Mouse (Mus musculus): ENCODE measurements around the gene Phactr2. TPM values are rescaled to one million over a fixed set of nuclear protein-coding genes. Genes with fewer than 3 reads are reported as not detected.

Phactr2 gene
- polyA plus RNA-seq, 1 experiment from 2014 or later: 10.8 TPM

GRCm38 (mm10) chr10:13419246-13419645 lies 55.0 kb downstream of the Phactr2 start:
- H3K9me3 ChIP-seq (replicated peaks): no peaks in the 10 kb centered on the region
- peaks cover 6% of the 10 kb centered on the region for H3K4me1 ChIP-seq
- DNase-seq (ENCODE audit: low spot score): no peak
- no peak overlapping the region for H3K27ac ChIP-seq (replicated peaks)
- no peak overlapping the region for H3K4me3 ChIP-seq
- H3K27me3 ChIP-seq (ENCODE audit: low read depth, poor library complexity, severe bottlenecking): no peaks in the 10 kb centered on the region
- no peaks in the 10 kb centered on the region for H3K36me3 ChIP-seq
- WGBS: 82% methylated on average over 4 of the region's 4 CpGs

GRCm38 (mm10) chr10:13415489-13416104 lies 58.6 kb downstream of the Phactr2 start:
- peaks cover 6% of the 10 kb centered on the region for H3K4me1 ChIP-seq
- H3K9me3 ChIP-seq (replicated peaks): no peaks in the 10 kb centered on the region
- 64% methylated on average over 8 of the region's 8 CpGs for WGBS
- DNase-seq (ENCODE audit: low spot score): no peak
- H3K27ac ChIP-seq (replicated peaks): peak overlapping the region; percentile 49
- no peak overlapping the region for H3K4me3 ChIP-seq
- H3K27me3 ChIP-seq (ENCODE audit: low read depth, poor library complexity, severe bottlenecking): no peaks in the 10 kb centered on the region
- no peaks in the 10 kb centered on the region for H3K36me3 ChIP-seq

- H3K9me3 ChIP-seq (replicated peaks): no peaks in the 10 kb centered on the region
- peaks cover 6% of the 10 kb centered on the region for H3K4me1 ChIP-seq
- H3K4me3 ChIP-seq: no peak overlapping the region
- 92% methylated on average over 19 of the region's 19 CpGs for WGBS
- no peaks in the 10 kb centered on the region for H3K27me3 ChIP-seq (ENCODE audit: low read depth, poor library complexity, severe bottlenecking)
- H3K27ac ChIP-seq (replicated peaks): 0 out of 2 replicates have a peak overlapping the region, but pooled peaks have one; percentile 13
- DNase-seq (ENCODE audit: low spot score): no peak
- H3K36me3 ChIP-seq: no peaks in the 10 kb centered on the region
These were observed 61.8 kb downstream of the Phactr2 start for GRCm38 (mm10) chr10:13412202-13412923.

GRCm38 (mm10) chr10:13411056-13411455 lies 63.2 kb downstream of the Phactr2 start:
- Histone ChIP-seq H3K27ac (replicated peaks) (no peak overlapping the region), H3K4me3 (no peak overlapping the region), H3K27me3 (ENCODE audit: low read depth, poor library complexity, severe bottlenecking) (no peaks in the 10 kb centered on the region), H3K9me3 (replicated peaks) (no peaks in the 10 kb centered on the region), H3K36me3 (no peaks in the 10 kb centered on the region), H3K4me1 (peaks cover 6% of the 10 kb centered on the region)
- 93% methylated on average over 3 of the region's 3 CpGs for WGBS
- no peak for DNase-seq (ENCODE audit: low spot score)

- Histone ChIP-seq H3K27me3 (ENCODE audit: low read depth, poor library complexity, severe bottlenecking) (no peaks in the 10 kb centered on the region), H3K9me3 (replicated peaks) (no peaks in the 10 kb centered on the region), H3K4me1 (no peaks in the 10 kb centered on the region), H3K36me3 (no peaks in the 10 kb centered on the region), H3K4me3 (no peak overlapping the region), H3K27ac (replicated peaks) (no peak overlapping the region)
- WGBS: 83% methylated on average over 1 of the region's 1 CpGs
- DNase-seq (ENCODE audit: low spot score): no peak
These were observed 72.2 kb downstream of the Phactr2 start for GRCm38 (mm10) chr10:13401971-13402370.

GRCm38 (mm10) chr10:13395753-13396152 lies 78.5 kb downstream of the Phactr2 start:
- no peaks in the 10 kb centered on the region for H3K36me3 ChIP-seq
- WGBS: 79% methylated on average over 3 of the region's 3 CpGs
- no peak for DNase-seq (ENCODE audit: low spot score)

GRCm38 (mm10) chr10:13394000-13394399 lies 80.2 kb downstream of the Phactr2 start:
- DNase-seq (ENCODE audit: low spot score): no peak
- Histone ChIP-seq H3K4me1 (no peaks in the 10 kb centered on the region), H3K27me3 (ENCODE audit: low read depth, poor library complexity, severe bottlenecking) (no peaks in the 10 kb centered on the region), H3K27ac (replicated peaks) (no peak overlapping the region), H3K9me3 (replicated peaks) (no peaks in the 10 kb centered on the region), H3K36me3 (no peaks in the 10 kb centered on the region), H3K4me3 (no peak overlapping the region)
- WGBS: 86% methylated on average over 4 of the region's 4 CpGs

More at GRCm38 (mm10) chr10:13395753-13396152, 78.5 kb downstream of the Phactr2 start:
- Histone ChIP-seq H3K27ac (replicated peaks) (no peak overlapping the region), H3K9me3 (replicated peaks) (no peaks in the 10 kb centered on the region), H3K4me1 (no peaks in the 10 kb centered on the region), H3K27me3 (ENCODE audit: low read depth, poor library complexity, severe bottlenecking) (no peaks in the 10 kb centered on the region), H3K4me3 (no peak overlapping the region)

- Histone ChIP-seq H3K4me3 (no peak overlapping the region), H3K27ac (replicated peaks) (peak overlapping the region; percentile 73), H3K27me3 (ENCODE audit: low read depth, poor library complexity, severe bottlenecking) (no peaks in the 10 kb centered on the region), H3K36me3 (no peaks in the 10 kb centered on the region), H3K4me1 (peaks cover 8% of the 10 kb centered on the region), H3K9me3 (replicated peaks) (no peaks in the 10 kb centered on the region)
- 40% methylated on average over 11 of the region's 11 CpGs for WGBS
- DNase-seq (ENCODE audit: low spot score): peak; percentile 22
These were observed 85.9 kb downstream of the Phactr2 start for GRCm38 (mm10) chr10:13388116-13388922.

GRCm38 (mm10) chr10:13384866-13385265 lies 89.3 kb downstream of the Phactr2 start:
- no peaks in the 10 kb centered on the region for H3K36me3 ChIP-seq
- H3K4me1 ChIP-seq: peaks cover 8% of the 10 kb centered on the region
- H3K4me3 ChIP-seq: no peak overlapping the region
- no peaks in the 10 kb centered on the region for H3K27me3 ChIP-seq (ENCODE audit: low read depth, poor library complexity, severe bottlenecking)
- no peak for DNase-seq (ENCODE audit: low spot score)
- H3K9me3 ChIP-seq (replicated peaks): no peaks in the 10 kb centered on the region
- 58% methylated on average over 3 of the region's 3 CpGs for WGBS
- no peak overlapping the region for H3K27ac ChIP-seq (replicated peaks)

GRCm38 (mm10) chr10:13377895-13378294 lies 96.3 kb downstream of the Phactr2 start:
- DNase-seq (ENCODE audit: low spot score): no peak
- no peaks in the 10 kb centered on the region for H3K36me3 ChIP-seq
- H3K4me3 ChIP-seq: no peak overlapping the region
- no peaks in the 10 kb centered on the region for H3K9me3 ChIP-seq (replicated peaks)
- H3K27ac ChIP-seq (replicated peaks): no peak overlapping the region
- 84% methylated on average over 1 of the region's 1 CpGs for WGBS
- no peaks in the 10 kb centered on the region for H3K27me3 ChIP-seq (ENCODE audit: low read depth, poor library complexity, severe bottlenecking)
- H3K4me1 ChIP-seq: 0 out of 2 replicates have a peak, but pooled peaks cover 3% of the 10 kb centered on the region

- Histone ChIP-seq H3K4me1 (0 out of 2 replicates have a peak, but pooled peaks cover 3% of the 10 kb centered on the region), H3K4me3 (no peak overlapping the region), H3K27me3 (ENCODE audit: low read depth, poor library complexity, severe bottlenecking) (no peaks in the 10 kb centered on the region), H3K27ac (replicated peaks) (no peak overlapping the region), H3K9me3 (replicated peaks) (no peaks in the 10 kb centered on the region), H3K36me3 (no peaks in the 10 kb centered on the region)
- 90% methylated on average over 13 of the region's 13 CpGs for WGBS
- no peak for DNase-seq (ENCODE audit: low spot score)
These were observed 97.6 kb downstream of the Phactr2 start for GRCm38 (mm10) chr10:13376428-13377260.

GRCm38 (mm10) chr10:13375820-13376219 lies 98.4 kb downstream of the Phactr2 start:
- Histone ChIP-seq H3K9me3 (replicated peaks) (no peaks in the 10 kb centered on the region), H3K27ac (replicated peaks) (no peak overlapping the region), H3K36me3 (no peaks in the 10 kb centered on the region), H3K27me3 (ENCODE audit: low read depth, poor library complexity, severe bottlenecking) (no peaks in the 10 kb centered on the region), H3K4me1 (0 out of 2 replicates have a peak, but pooled peaks cover 3% of the 10 kb centered on the region), H3K4me3 (no peak overlapping the region)
- DNase-seq (ENCODE audit: low spot score): no peak
- WGBS: 77% methylated on average over 3 of the region's 3 CpGs

Data from midbrain, embryonic 10.5 days (tissue).